Mouse (Mus musculus) liver, embryonic 14.5 days (tissue): ENCODE results near the gene Frmd8. TPM values are rescaled to one million over a fixed set of nuclear protein-coding genes. Genes with fewer than 3 reads are reported as not detected.
A peak's percentile ranks its signal among the peaks of the same experiment; 100 is the strongest.

Experiments
- ATAC-seq: fragments of 200-750 bp; cut with Nextera tagmentation; 2 replicates; pipeline ENCODE4 v1.8.0; 2017; ENCODE audit warnings: moderate number of reproducible peaks, mild to moderate bottlenecking, moderate library complexity; ENCODE audit not compliant: insufficient read depth
- DNase-seq, 3 experiments: peaks; one replicate each; pipeline ENCODE4 v3.0.0-alpha.2; 2012 to 2013; ENCODE audit warnings: low read depth in 3 of 3, low spot score in 3 of 3
- H3K27ac ChIP-seq: fragments of 300-500 bp; sonication (generic); 2 replicates; pipeline ENCODE4 v1.5.1; 2014; ENCODE audit warnings: moderate library complexity, mild to moderate bottlenecking, control low read depth, inconsistent platforms
- H3K27me3 ChIP-seq: fragments of 300-500 bp; sonication (generic); 2 replicates; pipeline ENCODE4 v1.6.1; 2014; ENCODE audit warnings: mild to moderate bottlenecking, low read length, moderate library complexity; ENCODE audit not compliant: control insufficient read depth, insufficient read depth
- H3K36me3 ChIP-seq: fragments of 300-500 bp; sonication (generic); replicated peaks from 2 replicates; pipeline ENCODE4 v1.6.1; 2014; ENCODE audit warnings: low read depth; ENCODE audit not compliant: control insufficient read depth, insufficient read depth
- H3K4me1 ChIP-seq, 2 experiments: fragments of 200-500 bp in 1 of 2; fragments of 300-500 bp in 1 of 2; sonication (generic) in 1 of 2; replicated peaks; 2 replicates each; pipeline ENCODE4 v1.6.1; 2012 to 2014; ENCODE audit warnings: antibody characterized with exemption in 1 of 2, inconsistent platforms in 1 of 2, low read length in 1 of 2; ENCODE audit not compliant: control insufficient read depth in 2 of 2, insufficient read depth in 2 of 2
- H3K4me2 ChIP-seq: fragments of 300-500 bp; sonication (generic); 2 replicates; pipeline ENCODE4 v1.6.1; 2014; ENCODE audit warnings: low read depth, mild to moderate bottlenecking, control low read depth, moderate library complexity
- H3K4me3 ChIP-seq, 2 experiments: fragments of 200-500 bp in 1 of 2; fragments of 300-500 bp in 1 of 2; sonication (generic) in 1 of 2; 2 replicates each; pipeline ENCODE4 v1.5.1; 2012 to 2014; ENCODE audit warnings: low read depth in 2 of 2, low read length in 2 of 2, mild to moderate bottlenecking in 2 of 2, control low read depth in 1 of 2, inconsistent platforms in 1 of 2, moderate library complexity in 1 of 2; ENCODE audit not compliant: insufficient read depth in 1 of 2
- H3K9ac ChIP-seq: fragments of 300-500 bp; sonication (generic); replicated peaks from 2 replicates; pipeline ENCODE4 v1.6.1; 2014; ENCODE audit warnings: mild to moderate bottlenecking, control low read depth, moderate library complexity
- H3K9me3 ChIP-seq: fragments of 300-500 bp; sonication (generic); 2 replicates; pipeline ENCODE4 v1.6.1; 2016; ENCODE audit warnings: low read length, mixed read lengths; ENCODE audit not compliant: control insufficient read depth
- CTCF ChIP-seq: IDR thresholded peaks from 2 replicates; pipeline ENCODE4 v1.5.1; 2016; ENCODE audit warnings: antibody characterized with exemption, low read depth, control low read depth
- EP300 ChIP-seq: IDR thresholded peaks from 2 replicates; pipeline ENCODE4 v1.6.1; 2016; ENCODE audit warnings: antibody characterized with exemption, low read depth
- WGBS: fragments of 180-500 bp; shearing (Covaris S2); extraction: QIAGEN DNeasy Blood & Tissue Kit; methylation state at CpG from one replicate; pipeline ENCODE4 v1.1.7; 2014; ENCODE audit not compliant: insufficient replicate concordance; 5-methylcytosine and 5-hydroxymethylcytosine counted together
- polyA plus RNA-seq, 2 experiments: library from polyadenylated mRNA; depleted of rRNA in 1 of 2; stranded (reverse) in 1 of 2; unstranded in 1 of 2; fragments of >200 nt; fragmentation: Nextera tagmentation in 1 of 2; extraction: Ambion mirVana in 1 of 2; gene quantifications; 2 replicates each; pipeline versions ENCODE4 v1.2.1 to v1.2.3; 2012 to 2014

Frmd8 gene
- polyA plus RNA-seq, 2 experiments = 6.6 to 6.7 TPM

- H3K27ac ChIP-seq = no peak overlapping the region
- no peak overlapping the region for H3K4me2 ChIP-seq
- 68% methylated on average over 7 of the region's 7 CpGs for WGBS
- no peak for TF ChIP-seq CTCF
- TF ChIP-seq EP300 = no peak
- ATAC-seq (no peak), DNase-seq (no peak)
- H3K9ac ChIP-seq = no peak overlapping the region
- no peaks in the 10 kb centered on the region for H3K9me3 ChIP-seq
- no peaks in the 10 kb centered on the region for H3K36me3 ChIP-seq
- no peak overlapping the region for H3K4me3 ChIP-seq
- no peaks in the 10 kb centered on the region for H3K27me3 ChIP-seq
- H3K4me1 ChIP-seq = peaks cover 4 to 28% of the 10 kb centered on the region in 2 experiments
Measured at GRCm38 (mm10) chr19:5822834-5823205, 52.3 kb downstream of the Frmd8 start.

- H3K4me1 ChIP-seq = peaks cover 8 to 32% of the 10 kb centered on the region in 2 experiments
- H3K4me2 ChIP-seq = no peak overlapping the region
- no peak for TF ChIP-seq CTCF
- TF ChIP-seq EP300 = no peak
- H3K9ac ChIP-seq = no peak overlapping the region
- H3K36me3 ChIP-seq = no peaks in the 10 kb centered on the region
- no peaks in the 10 kb centered on the region for H3K9me3 ChIP-seq
- 72% methylated on average over 12 of the region's 12 CpGs for WGBS
- no peaks in the 10 kb centered on the region for H3K27me3 ChIP-seq
- no peak for ATAC-seq
- H3K4me3 ChIP-seq = no peak overlapping the region
- no peak overlapping the region for H3K27ac ChIP-seq
- no peak for DNase-seq
Measured at GRCm38 (mm10) chr19:5822174-5822833, 52.8 kb downstream of the Frmd8 start.

GRCm38 (mm10) chr19:5821847-5822173 lies 53.3 kb downstream of the Frmd8 start:
- WGBS = 78% methylated on average over 5 of the region's 5 CpGs
- Histone ChIP-seq H3K4me1 (peaks cover 8 to 32% of the 10 kb centered on the region in 2 experiments), H3K36me3 (no peaks in the 10 kb centered on the region), H3K27ac (no peak overlapping the region), H3K4me3 (no peak overlapping the region), H3K9me3 (no peaks in the 10 kb centered on the region), H3K9ac (no peak overlapping the region), H3K4me2 (no peak overlapping the region), H3K27me3 (no peaks in the 10 kb centered on the region)
- DNase-seq (no peak), ATAC-seq (no peak)
- TF ChIP-seq CTCF = no peak
- no peak for TF ChIP-seq EP300

- Histone ChIP-seq H3K9me3 (no peaks in the 10 kb centered on the region), H3K36me3 (no peaks in the 10 kb centered on the region), H3K4me1 (peaks cover 8 to 39% of the 10 kb centered on the region in 2 experiments), H3K9ac (no peak overlapping the region), H3K4me3 (no peak overlapping the region), H3K4me2 (no peak overlapping the region), H3K27me3 (no peaks in the 10 kb centered on the region), H3K27ac (no peak overlapping the region)
- ATAC-seq = no peak
- DNase-seq = no peak
- 45% methylated on average over 12 of the region's 12 CpGs for WGBS
- TF ChIP-seq CTCF = peak; percentile 50; the same call in 1 of the 2 replicates
- no peak for TF ChIP-seq EP300
Measured at GRCm38 (mm10) chr19:5819549-5819948, 55.5 kb downstream of the Frmd8 start.

- ATAC-seq = no peak
- H3K4me3 ChIP-seq = no peak overlapping the region
- H3K4me2 ChIP-seq = peak overlapping the region; percentile 81
- no peak overlapping the region for H3K9ac ChIP-seq
- TF ChIP-seq CTCF (no peak), EP300 (no peak)
- H3K36me3 ChIP-seq = no peaks in the 10 kb centered on the region
- 62% methylated on average over 6 of the region's 6 CpGs for WGBS
- peaks cover 8 to 32% of the 10 kb centered on the region in 2 experiments for H3K4me1 ChIP-seq
- no peaks in the 10 kb centered on the region for H3K27me3 ChIP-seq
- H3K27ac ChIP-seq = peak overlapping the region; percentile 63
- no peak for DNase-seq
- H3K9me3 ChIP-seq = no peaks in the 10 kb centered on the region
Measured at GRCm38 (mm10) chr19:5818590-5818977, 56.5 kb downstream of the Frmd8 start.
